Mouse (Mus musculus): ENCODE measurements around the gene Traf1. TPM values are rescaled to one million over a fixed set of nuclear protein-coding genes. Genes with fewer than 3 reads are reported as not detected.

Gene Traf1
- 383 TPM for polyA plus RNA-seq (2017; shearing (Covaris generic))

DNA sequence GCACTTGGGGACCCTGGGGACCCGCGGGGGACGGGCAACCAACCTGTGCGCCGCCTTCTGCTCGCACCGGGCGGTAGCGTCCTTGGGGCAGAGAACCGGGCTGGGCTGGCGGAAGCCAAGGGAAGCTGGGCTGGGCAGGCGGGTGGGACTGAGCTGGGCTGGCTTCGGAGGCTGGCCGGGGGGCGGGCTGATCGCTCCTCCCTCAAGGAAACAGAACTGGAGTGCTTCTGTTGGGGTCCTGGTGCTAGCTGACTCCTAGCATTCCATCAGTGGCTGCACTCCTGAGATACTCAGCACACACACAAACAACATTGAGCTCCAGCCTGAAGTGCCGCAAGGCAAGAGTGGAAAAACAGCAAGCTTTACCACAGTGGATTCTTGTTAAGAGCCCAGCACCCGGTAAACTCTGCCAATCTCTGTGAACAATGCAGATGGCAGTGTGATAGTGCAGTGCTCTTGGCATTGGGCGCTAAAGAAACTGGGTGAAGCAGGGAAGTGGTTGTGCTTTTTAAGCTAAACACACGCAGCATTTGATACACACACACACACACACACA, at the start of gene Traf1:
Gene Traf1 (minus strand): TSS at position 292 of the 556 bp plus-strand sequence.

DNA sequence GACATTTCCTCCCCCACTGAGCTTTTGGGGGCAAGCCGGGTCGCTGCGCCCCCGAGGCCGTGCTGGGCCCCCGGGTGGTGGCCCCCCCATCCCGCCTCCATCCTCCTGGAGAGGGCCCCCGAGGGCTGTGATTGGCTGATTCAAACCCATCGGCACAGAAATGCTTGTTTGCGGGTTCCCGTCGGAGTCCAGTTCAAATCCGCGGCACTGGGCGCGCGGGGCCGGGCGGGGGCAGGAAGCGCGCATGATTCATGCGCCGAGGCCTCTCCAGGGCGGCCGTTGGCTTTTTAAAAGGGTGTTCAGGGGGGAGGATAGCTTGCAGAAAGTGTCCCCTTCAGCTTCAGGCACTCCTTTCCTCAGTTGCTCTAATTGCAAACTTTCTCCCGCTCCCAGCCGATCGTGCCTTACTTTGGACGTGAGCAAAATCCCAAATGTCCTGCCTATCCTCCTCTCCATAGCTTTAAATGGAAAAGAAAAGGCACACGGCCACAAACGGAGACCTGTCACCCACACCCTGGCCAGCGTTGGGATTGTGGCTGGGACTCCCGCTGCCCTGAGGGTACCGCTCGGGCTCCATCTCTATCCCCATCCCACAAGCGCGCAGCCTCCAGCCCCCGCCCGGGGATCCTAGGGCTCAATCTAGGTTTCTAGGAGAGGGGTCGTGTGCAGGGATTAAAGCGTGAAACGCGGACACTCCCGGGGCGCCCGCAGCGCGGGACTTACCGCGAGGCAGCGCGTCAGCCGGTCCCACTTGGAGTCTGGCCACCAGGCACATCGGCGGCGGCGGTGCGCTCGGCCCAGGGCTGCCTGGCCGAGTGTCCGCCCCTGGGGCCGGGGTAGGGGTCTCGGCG, 48.1 kb downstream of the Traf1 start, which contains the start of gene Phf19:
Gene Phf19 (minus strand): TSS at position 809 of the 851 bp plus-strand sequence.

Other genes starting within 250 kb of the Traf1 start
- 105 TPM for gene Gapvd1, start 206.5 kb downstream of the Traf1 start, polyA plus RNA-seq (2017; shearing (Covaris generic))
- gene Hspa5, start 189.8 kb downstream of the Traf1 start, polyA plus RNA-seq (2017; shearing (Covaris generic)) = 439 TPM
- 37.8 TPM for gene Rabepk, start 161.9 kb downstream of the Traf1 start, polyA plus RNA-seq (2017; shearing (Covaris generic))
- gene Fbxw2, start 135.5 kb downstream of the Traf1 start, polyA plus RNA-seq (2017; shearing (Covaris generic)) = 165 TPM
- gene Gm34653, start 128.8 kb downstream of the Traf1 start, polyA plus RNA-seq (2017; shearing (Covaris generic)) = not detected
- not detected for gene Cutal, start 87.4 kb downstream of the Traf1 start, polyA plus RNA-seq (2017; shearing (Covaris generic))
- 94.5 TPM for gene Psmd5, start 86.8 kb downstream of the Traf1 start, polyA plus RNA-seq (2017; shearing (Covaris generic))
- 1.1 TPM for gene Phf19, start 47.7 kb downstream of the Traf1 start, polyA plus RNA-seq (2017; shearing (Covaris generic))
- gene Hc, start 99.7 kb upstream of the Traf1 start, polyA plus RNA-seq (2017; shearing (Covaris generic)) = 0.67 TPM
- gene AI182371, start 139.8 kb upstream of the Traf1 start, polyA plus RNA-seq (2017; shearing (Covaris generic)) = 1.1 TPM
- gene Cntrl, start 147.7 kb upstream of the Traf1 start, polyA plus RNA-seq (2017; shearing (Covaris generic)) = 96.5 TPM
- 159 TPM for gene Rab14, start 239.3 kb upstream of the Traf1 start, polyA plus RNA-seq (2017; shearing (Covaris generic))